Mouse (Mus musculus) monocyte, adult 2 months (primary cell): Measurements from ENCODE around the gene Gsk3a.

Source experiments
- DNase-seq, 2 experiments: peaks; one replicate each; pipeline ENCODE4 v3.0.0; 2022; ENCODE audit warnings: low spot score in 2 of 2, low read depth in 1 of 2

Gsk3a gene

DNA sequence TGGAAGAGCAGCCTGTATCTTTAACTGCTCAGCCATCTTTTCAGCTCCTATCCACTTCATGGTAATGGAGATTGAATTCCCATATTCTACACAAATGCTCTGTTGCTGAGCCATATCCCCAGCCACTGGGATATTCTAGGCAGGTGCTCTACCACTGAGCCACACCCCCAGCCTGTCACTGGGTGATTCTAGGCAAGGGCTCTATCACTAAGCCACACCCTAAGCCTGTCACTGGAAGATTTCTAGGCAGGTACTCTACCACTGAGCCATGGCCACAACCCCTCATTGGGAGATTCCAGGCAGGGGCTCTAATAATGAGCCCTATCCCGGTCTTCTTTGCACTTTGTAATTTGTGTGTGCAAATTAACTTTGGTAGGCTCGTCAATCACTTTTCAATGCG is 42.5 kb downstream of the Gsk3a start:
- no peak for DNase-seq

DNA sequence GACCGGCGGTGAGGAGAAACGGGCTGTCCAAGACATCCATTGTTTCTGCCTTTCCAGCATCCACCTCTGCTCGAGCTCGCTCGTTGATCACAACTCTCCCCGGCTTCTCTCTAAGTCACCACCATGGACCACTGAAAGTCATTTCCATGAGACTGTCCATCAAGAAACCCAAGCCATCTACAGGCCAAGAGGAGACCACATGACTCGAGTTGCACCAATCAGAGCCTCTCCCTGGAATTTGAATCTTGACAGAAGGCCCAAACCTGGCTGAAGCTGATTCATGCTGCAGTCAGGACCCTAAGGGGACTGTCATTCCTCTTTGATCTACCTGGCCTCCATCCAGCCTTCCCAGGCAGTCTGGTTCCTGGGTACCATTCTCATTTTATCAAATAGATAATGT is 45.5 kb downstream of the Gsk3a start:
- DNase-seq = no peak

DNA sequence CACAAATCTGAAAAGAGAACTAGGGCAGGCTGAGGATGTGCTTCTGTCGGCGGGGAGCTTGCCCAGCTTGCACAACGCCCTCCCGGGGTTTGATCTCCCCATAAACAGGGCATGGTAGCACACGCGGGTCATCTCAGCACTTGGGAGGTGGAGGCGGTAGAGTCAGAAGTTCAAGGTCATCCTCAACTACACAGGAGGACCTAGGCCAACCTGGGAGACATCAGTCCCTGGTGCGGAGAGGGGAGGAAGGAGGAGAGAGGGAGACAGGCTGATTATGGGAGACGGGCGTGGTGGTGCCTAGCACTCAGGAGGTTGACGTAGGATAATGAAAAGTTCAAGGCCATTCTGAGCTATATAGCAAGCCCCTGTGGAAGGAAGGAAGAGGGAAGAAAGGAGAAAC is 46.8 kb downstream of the Gsk3a start:
- DNase-seq = no peak

DNA sequence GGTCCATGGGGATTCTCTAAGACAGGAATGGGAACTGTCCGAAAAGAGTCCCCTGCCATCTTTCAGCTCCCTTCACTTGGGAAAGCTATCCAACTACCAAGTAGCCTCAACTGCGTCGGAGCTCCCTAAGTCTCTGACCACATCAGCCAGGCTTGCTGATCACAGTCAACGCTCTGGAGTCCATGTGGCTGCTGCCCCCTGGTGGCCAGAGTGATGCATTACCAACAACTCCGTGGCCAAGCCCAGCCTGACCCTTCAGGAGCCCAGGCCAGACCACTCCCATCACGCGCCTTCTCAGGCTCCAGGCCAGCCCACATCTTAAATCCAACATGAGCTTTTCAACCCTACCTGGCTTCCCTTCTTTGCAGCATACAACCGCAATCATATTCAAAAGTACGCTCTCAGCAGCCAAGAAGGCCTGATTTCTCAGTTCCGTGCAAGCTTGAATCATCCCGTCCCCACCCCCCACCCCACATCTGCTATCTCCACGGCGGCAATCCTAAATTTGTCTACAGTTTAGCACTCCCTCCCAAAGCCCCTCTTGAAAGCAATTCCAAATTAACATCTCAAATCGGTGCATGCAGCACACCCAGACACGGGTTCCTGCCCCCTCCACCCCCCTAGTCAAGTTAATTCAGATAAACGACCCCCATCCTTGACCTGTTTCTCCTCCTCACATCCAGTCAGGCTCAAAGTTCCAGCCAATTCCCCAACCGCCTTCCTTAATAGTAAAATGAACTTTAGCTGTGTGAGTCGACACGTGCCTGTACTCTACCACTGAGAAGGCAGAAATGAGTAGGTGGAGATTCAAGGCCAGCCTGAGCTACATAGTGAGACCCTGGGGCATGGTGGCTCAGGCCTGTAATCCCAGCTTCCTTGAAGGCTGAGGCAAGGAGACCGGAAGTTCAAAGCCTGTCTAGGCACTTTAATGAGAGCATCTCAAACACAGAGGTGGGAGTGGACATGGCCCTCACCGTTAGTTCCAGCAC is 49.7 kb downstream of the Gsk3a start:
- DNase-seq = peak; percentile 54 to 83

DNA sequence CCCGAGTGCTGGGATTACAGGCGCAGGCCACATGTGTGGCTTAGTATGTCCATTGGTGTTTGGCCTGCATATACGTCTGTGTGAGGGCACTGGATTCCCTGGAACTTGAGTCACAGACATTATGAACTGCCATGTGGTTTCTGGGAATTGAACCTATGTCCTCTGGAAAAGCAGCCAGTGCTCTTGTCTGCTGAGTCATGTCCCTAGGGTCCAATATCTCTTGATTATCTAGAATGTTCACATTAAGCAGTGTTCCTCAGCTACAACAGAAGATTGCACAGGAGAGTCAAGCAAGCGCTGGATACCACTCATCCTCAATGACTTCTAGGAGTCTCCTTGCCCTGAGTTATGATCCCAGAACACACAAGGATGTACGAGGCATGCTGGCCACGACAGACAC is 53.6 kb downstream of the Gsk3a start:
- no peak for DNase-seq

DNA sequence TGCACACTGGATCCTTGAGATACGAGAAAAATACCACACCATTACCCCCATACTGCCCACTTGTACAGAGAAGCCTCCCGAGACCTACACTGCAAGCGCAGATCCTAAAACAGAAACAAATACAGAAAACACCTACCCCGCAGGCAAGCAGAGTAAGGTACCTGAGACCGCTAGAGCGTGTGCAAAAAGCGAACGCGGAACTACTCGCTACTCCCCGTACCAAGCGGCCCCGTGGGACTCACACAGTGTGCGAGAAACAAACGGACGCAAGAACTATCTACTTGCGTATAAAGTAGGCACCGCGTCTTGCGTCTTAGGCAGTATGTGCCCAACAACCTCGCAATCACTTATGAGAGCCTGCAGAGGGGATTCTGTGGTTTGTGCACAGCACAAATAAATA is 55.8 kb downstream of the Gsk3a start:
- no peak for DNase-seq

DNA sequence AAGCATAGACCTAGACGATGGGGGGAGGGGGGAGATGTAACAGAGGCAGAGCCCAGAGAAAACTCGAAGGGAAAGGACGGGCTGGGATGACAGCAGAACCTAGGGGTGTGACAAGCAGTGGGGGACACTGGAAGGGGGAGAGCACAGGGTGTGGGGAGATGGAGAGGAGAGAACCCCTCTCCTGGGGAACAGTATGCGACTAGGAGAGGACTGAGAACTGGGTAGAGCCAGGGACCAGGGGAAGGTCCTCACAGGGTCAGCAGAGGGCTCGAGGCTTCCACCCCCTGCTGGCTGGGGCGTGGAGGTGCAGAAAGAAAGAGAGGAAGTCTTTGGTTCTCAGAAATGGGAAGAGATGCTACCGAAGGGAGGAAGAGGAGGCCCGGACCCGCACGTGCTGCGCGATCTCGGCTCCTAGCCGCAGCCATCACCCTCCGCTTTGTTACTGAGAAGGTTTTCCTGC is 56.3 kb downstream of the Gsk3a start:
- DNase-seq = peak; percentile 35 to 59

DNA sequence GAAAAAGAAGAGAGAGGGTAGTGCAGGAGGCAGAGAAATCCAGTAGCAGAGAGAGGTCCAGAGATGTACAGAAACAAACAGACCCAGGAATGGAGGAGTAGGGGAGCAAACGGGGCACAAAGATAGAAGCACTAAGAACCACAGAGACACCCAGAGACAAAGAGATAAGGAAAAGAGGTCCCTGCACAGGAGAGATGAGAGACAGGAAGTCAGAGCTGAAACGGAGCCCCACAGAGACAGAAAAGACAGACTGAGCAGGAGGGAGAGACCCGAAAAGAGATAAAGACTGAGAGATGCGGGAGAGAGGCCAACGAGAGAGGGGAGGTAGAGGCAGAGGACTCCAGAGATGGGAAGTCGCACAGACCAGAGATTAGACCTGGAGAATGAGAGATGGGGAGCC is 57.1 kb downstream of the Gsk3a start:
- DNase-seq = no peak

DNA sequence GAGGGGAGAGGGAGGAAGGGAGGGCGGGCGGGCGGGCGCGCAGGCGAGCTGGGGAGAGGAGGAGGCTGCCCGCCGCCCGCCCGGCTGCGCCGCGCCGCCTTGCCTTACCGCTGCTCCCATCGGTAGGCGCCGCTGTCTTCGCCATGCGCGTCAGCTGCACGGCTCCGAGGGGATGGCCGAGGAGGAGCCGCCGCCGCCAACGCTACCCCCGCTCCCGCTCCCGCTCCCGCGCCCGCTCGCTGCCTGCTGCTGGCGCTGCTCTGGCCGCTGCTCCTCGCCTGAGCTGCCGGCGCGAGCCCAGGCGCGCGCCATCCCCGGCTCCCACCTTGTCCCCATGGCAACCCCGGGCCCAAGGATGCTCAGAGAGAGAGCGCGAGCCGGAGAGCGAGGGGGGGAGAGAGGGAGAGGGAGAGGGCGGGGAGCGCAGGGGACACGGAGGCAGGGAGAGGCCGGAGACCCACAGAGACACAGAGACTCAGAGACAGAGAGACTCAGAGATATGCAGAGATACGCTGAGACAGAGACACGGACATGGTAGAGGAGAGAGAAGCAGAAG is 58.0 kb downstream of the Gsk3a start, which contains the start of gene Pou2f2:
Gene Pou2f2, minus strand, starts transcription at position 121 of the 556 bp plus-strand sequence.
- no peak for DNase-seq

DNA sequence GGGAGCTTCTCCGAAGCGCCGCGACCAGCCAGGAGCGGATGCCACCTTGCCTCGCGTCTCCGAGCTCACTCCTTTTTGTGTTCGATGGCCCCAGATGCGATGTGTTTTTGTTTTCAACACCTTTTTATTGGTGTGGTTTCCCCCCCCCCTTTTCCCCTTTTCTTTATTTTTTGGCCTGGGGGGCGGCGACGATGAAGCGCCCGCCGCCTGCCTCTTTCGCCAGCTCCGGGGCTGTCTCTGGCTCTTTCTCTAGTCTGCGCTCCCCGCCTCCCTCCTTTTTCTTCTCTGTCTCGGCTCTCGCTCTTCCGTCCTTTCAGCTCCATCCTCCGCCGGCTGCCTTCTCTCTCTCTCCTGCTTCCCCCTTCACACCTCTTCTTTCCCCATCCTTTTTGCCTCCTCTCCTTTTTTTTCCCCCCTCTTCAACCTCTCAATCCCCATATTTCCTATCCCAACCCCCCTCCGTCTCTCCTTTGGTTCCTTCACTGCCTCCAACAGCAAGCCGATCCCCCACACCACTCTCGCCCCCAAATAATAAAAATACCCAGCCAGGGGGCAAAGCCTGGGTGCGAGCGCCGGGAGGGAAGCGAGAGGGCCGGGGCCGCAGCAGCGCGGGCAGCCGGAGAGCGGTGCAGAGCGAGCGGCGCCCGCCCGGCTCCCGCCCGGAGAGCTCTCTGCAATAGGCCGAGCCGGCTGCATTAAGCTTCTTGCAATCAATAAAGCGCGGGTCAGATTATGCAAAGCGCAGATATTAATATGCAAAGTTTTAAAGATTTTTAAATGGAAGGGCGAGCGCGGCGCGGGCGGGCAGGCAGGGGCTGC is 58.7 kb downstream of the Gsk3a start:
- DNase-seq = no peak

DNA sequence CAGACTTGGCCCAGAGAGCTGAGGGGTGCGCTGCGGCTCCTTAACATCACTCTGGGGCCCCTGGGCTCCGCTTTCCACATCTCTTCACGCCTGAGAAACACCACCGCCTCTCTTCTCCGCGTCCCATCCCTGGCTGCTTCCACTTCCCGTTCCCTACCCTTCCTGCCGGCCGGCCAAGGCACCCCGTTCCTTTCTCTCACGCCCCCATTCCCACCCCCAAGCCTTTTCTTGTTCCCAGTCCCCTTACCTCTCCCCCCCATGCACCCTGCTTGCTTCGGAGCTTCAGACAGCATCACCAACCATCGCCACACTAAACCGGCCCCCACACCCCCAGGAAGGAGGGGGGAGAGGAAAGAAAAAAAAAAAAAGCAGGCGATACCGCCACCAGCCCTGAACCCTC is 59.3 kb downstream of the Gsk3a start:
- no peak for DNase-seq
